Mouse (Mus musculus): ENCODE results near the gene Trpc1. TPM values are rescaled to one million over a fixed set of nuclear protein-coding genes. Genes with fewer than 3 reads are reported as not detected.

Trpc1 gene
- polyA plus RNA-seq, 1 experiment: 1.2 TPM

DNA sequence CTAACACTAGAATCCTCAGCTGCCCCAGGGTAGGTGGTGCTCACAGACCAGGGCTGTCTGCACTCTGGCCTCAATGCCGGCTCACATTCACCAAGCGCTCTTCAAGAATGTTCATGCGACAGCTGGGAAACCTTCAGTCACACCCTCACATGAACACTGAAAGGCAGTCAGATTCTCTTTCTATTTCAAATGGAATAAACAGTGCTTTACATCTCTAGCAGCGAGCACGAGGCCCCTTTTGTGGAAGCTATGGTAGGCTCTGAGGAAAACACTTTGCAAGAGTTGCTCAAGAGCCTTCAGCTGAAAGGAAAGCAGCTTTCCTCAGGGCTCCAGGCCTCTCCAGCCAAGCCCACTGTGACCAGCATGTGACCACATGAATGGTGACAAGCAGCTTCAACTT is 44.8 kb downstream of the Trpc1 start:
- Histone ChIP-seq H3K36me3 (ENCODE audit: control insufficient read depth, insufficient read depth, low read length) (no peaks in the 10 kb centered on the region), H3K27ac (ENCODE audit: control insufficient read depth, insufficient read depth, low read length) (no peak overlapping the region), H3K4me3 (ENCODE audit: control insufficient read depth, insufficient read depth, low read length) (no peak overlapping the region), H3K4me1 (replicated peaks; ENCODE audit: control insufficient read depth, insufficient read depth, low read length) (no peaks in the 10 kb centered on the region), H3K27me3 (ENCODE audit: control insufficient read depth, insufficient read depth, low read length) (no peaks in the 10 kb centered on the region)
- DNase-seq: no peak
- WGBS: 93% methylated on average over 5 of the region's 5 CpGs
- TF ChIP-seq POLR2A (IDR thresholded peaks at IDR 0.05; ENCODE audit: control insufficient read depth, extremely low read depth, insufficient read depth, low read length, poor library complexity): no peak
- TF ChIP-seq CTCF (IDR thresholded peaks at IDR 0.05; ENCODE audit: borderline replicate concordance, control insufficient read depth, extremely low read depth, insufficient read depth, low read length, poor library complexity): no peak

DNA sequence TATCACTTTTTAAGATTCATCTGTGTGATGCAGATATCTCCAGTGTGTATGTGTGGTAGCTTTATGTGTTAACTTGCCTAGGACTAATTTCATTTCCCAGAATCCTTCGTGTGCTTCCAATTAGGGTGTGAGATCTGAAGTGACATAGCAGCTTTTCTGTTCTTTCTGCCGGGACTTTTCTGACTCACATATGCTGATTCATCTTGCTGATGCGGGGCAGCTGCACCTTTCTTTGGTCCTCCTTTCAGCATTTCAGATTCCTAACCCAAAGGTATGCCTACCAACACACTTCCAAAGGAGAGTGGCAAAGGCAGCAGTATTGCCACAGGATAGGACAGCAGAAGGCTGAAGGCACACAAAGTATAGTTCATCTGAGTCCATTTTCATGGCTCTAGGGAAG is 46.1 kb downstream of the Trpc1 start:
- no peak for DNase-seq
- Histone ChIP-seq H3K4me1 (replicated peaks; ENCODE audit: control insufficient read depth, insufficient read depth, low read length) (no peaks in the 10 kb centered on the region), H3K36me3 (ENCODE audit: control insufficient read depth, insufficient read depth, low read length) (no peaks in the 10 kb centered on the region), H3K4me3 (ENCODE audit: control insufficient read depth, insufficient read depth, low read length) (no peak overlapping the region), H3K27me3 (ENCODE audit: control insufficient read depth, insufficient read depth, low read length) (no peaks in the 10 kb centered on the region), H3K27ac (ENCODE audit: control insufficient read depth, insufficient read depth, low read length) (no peak overlapping the region)
- WGBS: 60% methylated on average over 3 of the region's 3 CpGs
- TF ChIP-seq POLR2A (IDR thresholded peaks at IDR 0.05; ENCODE audit: control insufficient read depth, extremely low read depth, insufficient read depth, low read length, poor library complexity) (no peak), CTCF (IDR thresholded peaks at IDR 0.05; ENCODE audit: borderline replicate concordance, control insufficient read depth, extremely low read depth, insufficient read depth, low read length, poor library complexity) (no peak)

DNA sequence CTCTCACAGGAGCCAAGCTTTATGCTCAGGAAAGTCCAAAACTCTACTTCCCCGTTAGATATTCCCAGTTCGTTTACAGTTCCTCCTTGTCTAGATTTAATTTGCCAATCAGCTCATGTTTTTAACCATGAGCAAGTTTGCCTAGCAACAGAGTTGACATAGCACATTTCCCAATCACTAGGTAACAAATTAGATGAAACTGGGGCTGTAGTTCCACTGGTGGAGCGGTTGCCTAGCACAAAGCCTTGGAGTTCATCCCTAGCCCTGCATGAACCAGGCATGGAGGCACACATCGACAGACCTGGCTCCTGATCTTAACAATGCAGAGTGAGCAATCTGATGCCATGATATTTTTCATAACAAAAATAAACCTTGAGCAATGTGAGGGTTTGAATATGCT is 50.9 kb downstream of the Trpc1 start:
- WGBS: 80% methylated on average over 4 of the region's 4 CpGs
- DNase-seq: no peak
- H3K4me3 ChIP-seq (ENCODE audit: control insufficient read depth, insufficient read depth, low read length): no peak overlapping the region
- H3K4me1 ChIP-seq (replicated peaks; ENCODE audit: control insufficient read depth, insufficient read depth, low read length): no peaks in the 10 kb centered on the region
- H3K36me3 ChIP-seq (ENCODE audit: control insufficient read depth, insufficient read depth, low read length): no peaks in the 10 kb centered on the region
- no peak overlapping the region for H3K27ac ChIP-seq (ENCODE audit: control insufficient read depth, insufficient read depth, low read length)
- TF ChIP-seq CTCF (IDR thresholded peaks at IDR 0.05; ENCODE audit: borderline replicate concordance, control insufficient read depth, extremely low read depth, insufficient read depth, low read length, poor library complexity): no peak
- no peak for TF ChIP-seq POLR2A (IDR thresholded peaks at IDR 0.05; ENCODE audit: control insufficient read depth, extremely low read depth, insufficient read depth, low read length, poor library complexity)
- H3K27me3 ChIP-seq (ENCODE audit: control insufficient read depth, insufficient read depth, low read length): no peaks in the 10 kb centered on the region

DNA sequence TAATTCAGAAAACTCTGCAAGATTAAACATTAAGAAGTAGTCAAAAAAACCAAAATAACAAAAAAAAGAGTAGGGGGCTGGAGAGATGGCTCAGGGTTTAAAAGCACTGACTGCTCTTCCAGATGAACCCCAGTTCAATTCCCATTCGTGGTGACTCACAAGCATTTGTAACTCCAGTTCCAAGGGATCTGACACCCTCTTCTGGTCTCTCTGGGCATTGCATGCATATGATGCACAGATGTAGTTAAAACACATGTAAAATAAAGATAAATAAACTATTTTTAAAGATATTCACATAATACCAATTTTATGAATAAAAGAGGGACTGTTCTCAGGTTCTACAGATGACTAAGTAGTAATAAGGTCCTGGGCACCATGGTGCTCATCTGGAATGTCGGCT is 52.4 kb downstream of the Trpc1 start:
- H3K4me1 ChIP-seq (replicated peaks; ENCODE audit: control insufficient read depth, insufficient read depth, low read length): no peaks in the 10 kb centered on the region
- no peaks in the 10 kb centered on the region for H3K36me3 ChIP-seq (ENCODE audit: control insufficient read depth, insufficient read depth, low read length)
- no peak for TF ChIP-seq POLR2A (IDR thresholded peaks at IDR 0.05; ENCODE audit: control insufficient read depth, extremely low read depth, insufficient read depth, low read length, poor library complexity)
- no peak for TF ChIP-seq CTCF (IDR thresholded peaks at IDR 0.05; ENCODE audit: borderline replicate concordance, control insufficient read depth, extremely low read depth, insufficient read depth, low read length, poor library complexity)
- WGBS: 61% methylated on average over 2 of the region's 2 CpGs
- peak; percentile 20 for DNase-seq
- H3K27ac ChIP-seq (ENCODE audit: control insufficient read depth, insufficient read depth, low read length): no peak overlapping the region
- no peak overlapping the region for H3K4me3 ChIP-seq (ENCODE audit: control insufficient read depth, insufficient read depth, low read length)
- no peaks in the 10 kb centered on the region for H3K27me3 ChIP-seq (ENCODE audit: control insufficient read depth, insufficient read depth, low read length)

DNA sequence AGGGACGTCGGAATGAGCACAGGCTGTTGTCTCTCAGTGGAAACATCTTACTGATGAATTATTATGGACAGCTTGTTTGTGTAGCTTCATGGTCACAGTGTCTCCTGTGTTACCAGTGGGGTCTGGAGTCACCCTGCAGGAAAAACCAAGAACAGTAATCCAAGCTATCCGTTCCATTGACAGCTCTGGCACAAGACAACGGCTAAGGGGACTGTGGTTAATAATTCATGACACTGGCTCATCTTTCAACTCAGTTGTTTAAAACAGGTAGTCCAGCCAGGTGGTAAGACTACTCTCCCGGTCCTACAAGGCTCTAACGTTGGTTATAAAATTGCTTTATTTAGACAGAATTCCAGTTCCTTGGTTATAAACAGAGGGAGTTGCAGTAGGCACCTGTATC is 53.6 kb downstream of the Trpc1 start:
- no peak overlapping the region for H3K4me3 ChIP-seq (ENCODE audit: control insufficient read depth, insufficient read depth, low read length)
- H3K27ac ChIP-seq (ENCODE audit: control insufficient read depth, insufficient read depth, low read length): no peak overlapping the region
- TF ChIP-seq CTCF (IDR thresholded peaks at IDR 0.05; ENCODE audit: borderline replicate concordance, control insufficient read depth, extremely low read depth, insufficient read depth, low read length, poor library complexity) (no peak), POLR2A (IDR thresholded peaks at IDR 0.05; ENCODE audit: control insufficient read depth, extremely low read depth, insufficient read depth, low read length, poor library complexity) (no peak)
- no peaks in the 10 kb centered on the region for H3K36me3 ChIP-seq (ENCODE audit: control insufficient read depth, insufficient read depth, low read length)
- no peaks in the 10 kb centered on the region for H3K4me1 ChIP-seq (replicated peaks; ENCODE audit: control insufficient read depth, insufficient read depth, low read length)
- DNase-seq: no peak
- 88% methylated on average over 6 of the region's 6 CpGs for WGBS
- H3K27me3 ChIP-seq (ENCODE audit: control insufficient read depth, insufficient read depth, low read length): no peaks in the 10 kb centered on the region

DNA sequence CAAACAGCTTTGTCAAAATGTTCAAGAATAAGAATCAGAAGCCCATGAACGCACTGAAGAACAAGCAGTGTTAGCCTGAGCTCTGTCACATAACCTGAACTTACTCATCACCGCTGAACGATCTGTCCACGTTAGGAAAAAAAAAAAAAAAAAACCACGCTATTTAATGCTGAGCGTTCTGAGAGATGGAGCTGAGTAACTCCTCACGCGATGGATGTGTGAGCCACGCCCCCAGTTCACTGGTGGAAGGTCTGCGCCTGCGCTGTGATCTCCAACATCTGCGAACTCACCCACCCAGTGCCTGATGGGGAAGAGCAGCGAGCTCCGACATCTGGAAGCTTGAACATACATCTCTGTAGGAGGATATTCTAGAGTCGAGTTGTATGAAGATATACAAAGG is 55.2 kb downstream of the Trpc1 start:
- no peaks in the 10 kb centered on the region for H3K4me1 ChIP-seq (replicated peaks; ENCODE audit: control insufficient read depth, insufficient read depth, low read length)
- TF ChIP-seq POLR2A (IDR thresholded peaks at IDR 0.05; ENCODE audit: control insufficient read depth, extremely low read depth, insufficient read depth, low read length, poor library complexity) (no peak), CTCF (IDR thresholded peaks at IDR 0.05; ENCODE audit: borderline replicate concordance, control insufficient read depth, extremely low read depth, insufficient read depth, low read length, poor library complexity) (no peak)
- H3K27me3 ChIP-seq (ENCODE audit: control insufficient read depth, insufficient read depth, low read length): no peaks in the 10 kb centered on the region
- no peaks in the 10 kb centered on the region for H3K36me3 ChIP-seq (ENCODE audit: control insufficient read depth, insufficient read depth, low read length)
- no peak overlapping the region for H3K27ac ChIP-seq (ENCODE audit: control insufficient read depth, insufficient read depth, low read length)
- 88% methylated on average over 15 of the region's 15 CpGs for WGBS
- no peak for DNase-seq
- H3K4me3 ChIP-seq (ENCODE audit: control insufficient read depth, insufficient read depth, low read length): no peak overlapping the region

DNA sequence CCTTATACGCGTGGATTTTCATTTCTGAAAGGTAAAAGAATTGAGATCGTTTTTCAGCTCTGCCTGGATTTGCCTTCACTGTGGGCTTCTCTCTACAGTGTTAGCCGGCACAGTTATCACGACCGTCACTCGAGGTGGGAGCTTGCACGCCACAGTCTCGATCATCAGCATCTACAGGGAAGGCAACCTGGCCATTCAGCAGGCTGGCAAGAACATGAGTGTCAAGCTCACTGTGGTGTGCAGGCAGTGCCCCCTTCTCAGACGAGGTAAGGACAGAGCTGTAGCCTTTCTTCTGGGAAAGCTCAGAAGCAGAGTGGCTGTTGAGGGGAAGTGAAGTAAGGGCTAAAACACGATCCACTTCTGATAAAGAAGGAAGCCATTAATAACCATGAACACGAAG is 55.6 kb downstream of the Trpc1 start:
- Histone ChIP-seq H3K27ac (ENCODE audit: control insufficient read depth, insufficient read depth, low read length) (no peak overlapping the region), H3K4me1 (replicated peaks; ENCODE audit: control insufficient read depth, insufficient read depth, low read length) (no peaks in the 10 kb centered on the region), H3K27me3 (ENCODE audit: control insufficient read depth, insufficient read depth, low read length) (no peaks in the 10 kb centered on the region), H3K36me3 (ENCODE audit: control insufficient read depth, insufficient read depth, low read length) (no peaks in the 10 kb centered on the region), H3K4me3 (ENCODE audit: control insufficient read depth, insufficient read depth, low read length) (no peak overlapping the region)
- DNase-seq: no peak
- TF ChIP-seq CTCF (IDR thresholded peaks at IDR 0.05; ENCODE audit: borderline replicate concordance, control insufficient read depth, extremely low read depth, insufficient read depth, low read length, poor library complexity) (no peak), POLR2A (IDR thresholded peaks at IDR 0.05; ENCODE audit: control insufficient read depth, extremely low read depth, insufficient read depth, low read length, poor library complexity) (no peak)
- 63% methylated on average over 12 of the region's 12 CpGs for WGBS
